Mouse (Mus musculus) heart, postnatal 0 days (tissue): ENCODE data around the gene Eif4g2.

ENCODE experiments used
- CTCF ChIP-seq: IDR thresholded peaks from 2 replicates; pipeline ENCODE4 v1.5.1; 2016; ENCODE audit warnings: antibody characterized with exemption, control low read depth, low read depth
- EP300 ChIP-seq: IDR thresholded peaks from 2 replicates; pipeline ENCODE4 v1.6.1; 2016; ENCODE audit warnings: antibody characterized with exemption, low read depth

- TF ChIP-seq CTCF (no peak), EP300 (no peak)
Observed at GRCm38 (mm10) chr7:111126636-111127395, 44.0 kb upstream of the Eif4g2 start.
